Mouse (Mus musculus) lung, adult 18-20 months (tissue): Measurements from ENCODE around the gene Myod1.

Experiments used
- DNase-seq, 2 experiments: peaks; one replicate each; pipeline ENCODE4 v3.0.0; 2022; ENCODE audit warnings: mixed read lengths in 2 of 2

Myod1 gene

DNA sequence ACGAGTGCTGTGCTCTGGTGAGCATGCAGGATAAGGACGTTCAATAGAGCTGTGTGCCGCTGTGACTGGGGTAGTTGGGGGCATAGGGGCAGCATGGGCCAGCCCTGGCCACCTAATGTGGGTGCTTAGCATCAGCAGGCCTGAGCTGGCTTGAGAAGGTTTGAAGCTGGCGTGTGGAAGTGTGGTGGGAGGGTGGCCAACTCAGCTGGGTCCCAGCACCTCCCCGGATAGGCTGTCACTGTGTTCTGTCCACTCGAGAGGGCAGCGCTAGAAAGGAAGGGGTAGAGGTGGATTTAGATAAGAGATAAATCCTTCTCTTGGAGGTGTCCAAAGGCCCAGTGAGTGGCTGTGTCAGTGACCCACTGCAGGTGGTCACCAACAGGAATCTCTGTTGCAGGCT, 41.2 kb downstream of the Myod1 start:
- no peak for DNase-seq

DNA sequence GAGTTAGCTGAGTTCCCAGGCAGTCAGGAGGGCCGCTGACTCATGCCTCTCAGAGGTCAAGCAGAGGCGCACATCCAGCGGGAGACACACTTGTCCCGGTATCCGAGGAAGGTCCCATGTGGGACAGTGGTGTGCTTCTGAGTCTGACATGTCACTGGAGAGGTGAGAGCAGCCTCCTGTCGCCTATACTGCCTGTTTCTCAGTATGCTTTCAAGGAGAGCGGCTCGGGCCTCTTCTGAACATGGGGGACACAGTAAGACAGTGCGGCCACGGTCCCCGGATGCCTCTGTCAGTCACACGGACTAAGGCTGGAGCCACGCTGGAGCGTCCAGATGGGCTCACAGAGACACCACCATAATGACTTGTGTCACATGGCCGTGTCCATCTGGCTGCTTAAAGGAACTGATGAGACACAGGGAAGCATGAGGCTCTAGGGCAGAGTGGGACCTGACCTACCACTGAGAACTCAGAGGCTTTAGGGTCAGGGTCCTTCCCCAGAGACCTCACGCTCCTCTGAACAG, 41.9 kb downstream of the Myod1 start:
- no peak for DNase-seq

GRCm38 (mm10) chr7:46421535-46421934, 45.3 kb downstream of the Myod1 start:
- DNase-seq, result no peak

GRCm38 (mm10) chr7:46422052-46422763, 45.9 kb downstream of the Myod1 start:
- DNase-seq, result no peak

GRCm38 (mm10) chr7:46422764-46423412, 46.6 kb downstream of the Myod1 start:
- DNase-seq, result peak; percentile 5 to 10

GRCm38 (mm10) chr7:46423951-46424350, 47.7 kb downstream of the Myod1 start:
- DNase-seq, result no peak

- DNase-seq, result no peak
These were observed 48.7 kb downstream of the Myod1 start for GRCm38 (mm10) chr7:46425012-46425411.
